Mouse (Mus musculus) embryonic fibroblast, embryonic 13.5 days (primary cell): ENCODE measurements around the gene Son.

Experiments used
- CTCF ChIP-seq: IDR thresholded peaks from 2 replicates; pipeline ENCODE4 v1.5.1; 2011; ENCODE audit warnings: mild to moderate bottlenecking, control low read depth, low read length, moderate library complexity, borderline replicate concordance; ENCODE audit not compliant: insufficient read depth
- POLR2A ChIP-seq: IDR thresholded peaks from 2 replicates; pipeline ENCODE4 v1.6.1; 2011; ENCODE audit warnings: low read depth, mild to moderate bottlenecking, control low read depth, low read length, moderate library complexity

- TF ChIP-seq POLR2A (no peak), CTCF (no peak)
Measured at GRCm38 (mm10) chr16:91632439-91632838, 14.9 kb upstream of the Son start.
